Mouse (Mus musculus): ENCODE measurements at regions not wholly inside any gene's neighbourhood (a gene's known extent, or its start where the extent isn't known, plus 50 kb on each side); places are given as distances from the start of the nearest gene placed in this dataset.

- TF ChIP-seq CTCF (IDR thresholded peaks at IDR 0.05; ENCODE audit: low read depth) (no peak), EP300 (IDR thresholded peaks at IDR 0.05; ENCODE audit: low read depth) (no peak)
- 95% methylated on average over 5 of the region's 5 CpGs for WGBS
Measured at GRCm38 (mm10) chr11:112153198-112153597, 628.8 kb upstream of the Sox9 start.

GRCm38 (mm10) chr11:112154712-112155319, 627.2 kb upstream of the Sox9 start:
- ATAC-seq (ENCODE audit: insufficient read depth, low read depth) (no peak), DNase-seq (ENCODE audit: low spot score) (no peak)
- Histone ChIP-seq H3K27ac (ENCODE audit: low read depth) (no peak overlapping the region), H3K4me1 (ENCODE audit: control insufficient read depth, insufficient read depth) (no peaks in the 10 kb centered on the region), H3K36me3 (replicated peaks; ENCODE audit: control insufficient read depth, insufficient read depth, low read length) (no peaks in the 10 kb centered on the region), H3K9ac (replicated peaks; ENCODE audit: low read depth, low read length) (no peak overlapping the region), H3K4me3 (ENCODE audit: low read depth, low read length) (no peak overlapping the region), H3K9me3 (replicated peaks; ENCODE audit: control insufficient read depth, low read length) (no peaks in the 10 kb centered on the region), H3K27me3 (ENCODE audit: control insufficient read depth, insufficient read depth, low read length) (no peaks in the 10 kb centered on the region), H3K4me2 (ENCODE audit: low read depth, low read length) (peak overlapping the region; percentile 45)
- TF ChIP-seq CTCF (IDR thresholded peaks at IDR 0.05; ENCODE audit: low read depth) = no peak
- no peak for TF ChIP-seq EP300 (IDR thresholded peaks at IDR 0.05; ENCODE audit: low read depth)
- 32% methylated on average over 11 of the region's 11 CpGs for WGBS

More at GRCm38 (mm10) chr11:112153198-112153597, 628.8 kb upstream of the Sox9 start:
- Histone ChIP-seq H3K27me3 (ENCODE audit: control insufficient read depth, insufficient read depth, low read length) (no peaks in the 10 kb centered on the region), H3K27ac (ENCODE audit: low read depth) (no peak overlapping the region), H3K9ac (replicated peaks; ENCODE audit: low read depth, low read length) (no peak overlapping the region), H3K4me1 (ENCODE audit: control insufficient read depth, insufficient read depth) (no peaks in the 10 kb centered on the region), H3K9me3 (replicated peaks; ENCODE audit: control insufficient read depth, low read length) (no peaks in the 10 kb centered on the region), H3K4me2 (ENCODE audit: low read depth, low read length) (no peak overlapping the region), H3K36me3 (replicated peaks; ENCODE audit: control insufficient read depth, insufficient read depth, low read length) (no peaks in the 10 kb centered on the region), H3K4me3 (ENCODE audit: low read depth, low read length) (no peak overlapping the region)
- ATAC-seq (ENCODE audit: insufficient read depth, low read depth) = no peak
- no peak for DNase-seq (ENCODE audit: low spot score)

GRCm38 (mm10) chr11:112155339-112155955, 626.6 kb upstream of the Sox9 start:
- no peak overlapping the region for H3K9ac ChIP-seq (replicated peaks; ENCODE audit: low read depth, low read length)

GRCm38 (mm10) chr11:112163681-112164265, 618.3 kb upstream of the Sox9 start:
- ATAC-seq (ENCODE audit: insufficient read depth, low read depth) (no peak), DNase-seq (ENCODE audit: low spot score) (no peak)
- Histone ChIP-seq H3K9ac (replicated peaks; ENCODE audit: low read depth, low read length) (no peak overlapping the region), H3K27me3 (ENCODE audit: control insufficient read depth, insufficient read depth, low read length) (no peaks in the 10 kb centered on the region), H3K4me3 (ENCODE audit: low read depth, low read length) (no peak overlapping the region), H3K4me1 (ENCODE audit: control insufficient read depth, insufficient read depth) (no peaks in the 10 kb centered on the region), H3K4me2 (ENCODE audit: low read depth, low read length) (no peak overlapping the region), H3K27ac (ENCODE audit: low read depth) (no peak overlapping the region), H3K9me3 (replicated peaks; ENCODE audit: control insufficient read depth, low read length) (no peaks in the 10 kb centered on the region), H3K36me3 (replicated peaks; ENCODE audit: control insufficient read depth, insufficient read depth, low read length) (no peaks in the 10 kb centered on the region)
- 68% methylated on average over 7 of the region's 7 CpGs for WGBS
- no peak for TF ChIP-seq CTCF (IDR thresholded peaks at IDR 0.05; ENCODE audit: low read depth)

More at GRCm38 (mm10) chr11:112155339-112155955, 626.6 kb upstream of the Sox9 start:
- peak overlapping the region; percentile 45 for H3K4me2 ChIP-seq (ENCODE audit: low read depth, low read length)
- H3K36me3 ChIP-seq (replicated peaks; ENCODE audit: control insufficient read depth, insufficient read depth, low read length) = no peaks in the 10 kb centered on the region
- TF ChIP-seq CTCF (IDR thresholded peaks at IDR 0.05; ENCODE audit: low read depth) (no peak), EP300 (IDR thresholded peaks at IDR 0.05; ENCODE audit: low read depth) (no peak)
- H3K27ac ChIP-seq (ENCODE audit: low read depth) = no peak overlapping the region
- no peak for DNase-seq (ENCODE audit: low spot score)
- no peaks in the 10 kb centered on the region for H3K27me3 ChIP-seq (ENCODE audit: control insufficient read depth, insufficient read depth, low read length)
- H3K9me3 ChIP-seq (replicated peaks; ENCODE audit: control insufficient read depth, low read length) = no peaks in the 10 kb centered on the region
- WGBS = 25% methylated on average over 10 of the region's 10 CpGs
- H3K4me1 ChIP-seq (ENCODE audit: control insufficient read depth, insufficient read depth) = no peaks in the 10 kb centered on the region
- H3K4me3 ChIP-seq (ENCODE audit: low read depth, low read length) = no peak overlapping the region
- ATAC-seq (ENCODE audit: insufficient read depth, low read depth) = no peak

- Histone ChIP-seq H3K4me2 (ENCODE audit: low read depth, low read length) (no peak overlapping the region), H3K4me3 (ENCODE audit: low read depth, low read length) (no peak overlapping the region), H3K36me3 (replicated peaks; ENCODE audit: control insufficient read depth, insufficient read depth, low read length) (no peaks in the 10 kb centered on the region), H3K9ac (replicated peaks; ENCODE audit: low read depth, low read length) (no peak overlapping the region), H3K4me1 (ENCODE audit: control insufficient read depth, insufficient read depth) (no peaks in the 10 kb centered on the region), H3K9me3 (replicated peaks; ENCODE audit: control insufficient read depth, low read length) (no peaks in the 10 kb centered on the region), H3K27me3 (ENCODE audit: control insufficient read depth, insufficient read depth, low read length) (no peaks in the 10 kb centered on the region), H3K27ac (ENCODE audit: low read depth) (no peak overlapping the region)
- TF ChIP-seq EP300 (IDR thresholded peaks at IDR 0.05; ENCODE audit: low read depth) = no peak
- no peak for TF ChIP-seq CTCF (IDR thresholded peaks at IDR 0.05; ENCODE audit: low read depth)
- DNase-seq (ENCODE audit: low spot score) (no peak), ATAC-seq (ENCODE audit: insufficient read depth, low read depth) (no peak)
- 58% methylated on average over 10 of the region's 10 CpGs for WGBS
Measured at GRCm38 (mm10) chr11:112173585-112173984, 608.4 kb upstream of the Sox9 start.
